Mouse (Mus musculus) forebrain, embryonic 16.5 days (tissue): ENCODE results near the gene Atxn1. TPM values are rescaled to one million over a fixed set of nuclear protein-coding genes. Genes with fewer than 3 reads are reported as not detected.

Source experiments
- ATAC-seq: fragments of 200-750 bp; cut with Nextera tagmentation; 2 replicates; pipeline ENCODE4 v1.8.0; 2017; ENCODE audit warnings: mild to moderate bottlenecking, moderate library complexity
- H3K27ac ChIP-seq: fragments of 300-500 bp; sonication (generic); 2 replicates; pipeline ENCODE4 v1.5.1; 2014; ENCODE audit warnings: low read length, control low read depth
- H3K27me3 ChIP-seq: fragments of 300-500 bp; sonication (generic); replicated peaks from 2 replicates; pipeline ENCODE4 v1.6.1; 2014; ENCODE audit warnings: low read length; ENCODE audit not compliant: control insufficient read depth, insufficient read depth
- H3K36me3 ChIP-seq: fragments of 300-500 bp; sonication (generic); 2 replicates; pipeline ENCODE4 v1.6.1; 2014; ENCODE audit not compliant: control insufficient read depth, insufficient read depth
- H3K4me1 ChIP-seq: fragments of 300-500 bp; sonication (generic); replicated peaks from 2 replicates; pipeline ENCODE4 v1.6.1; 2014; ENCODE audit warnings: low read length; ENCODE audit not compliant: control insufficient read depth, insufficient read depth
- H3K4me2 ChIP-seq: fragments of 300-500 bp; sonication (generic); 2 replicates; pipeline ENCODE4 v1.6.1; 2014; ENCODE audit warnings: mild to moderate bottlenecking, low read length, control low read depth
- H3K4me3 ChIP-seq: fragments of 300-500 bp; sonication (generic); replicated peaks from 2 replicates; pipeline ENCODE4 v1.5.1; 2014; ENCODE audit warnings: mild to moderate bottlenecking, low read length, control low read depth
- H3K9ac ChIP-seq: fragments of 300-500 bp; sonication (generic); replicated peaks from 2 replicates; pipeline ENCODE4 v1.6.1; 2014; ENCODE audit warnings: low read depth, low read length, control low read depth
- H3K9me3 ChIP-seq: fragments of 300-500 bp; sonication (generic); 2 replicates; pipeline ENCODE4 v1.6.1; 2016; ENCODE audit warnings: low read length; ENCODE audit not compliant: control insufficient read depth
- WGBS: fragments of 180-500 bp; shearing (Covaris S2); extraction: QIAGEN DNeasy Blood & Tissue Kit; methylation state at CpG from one replicate; pipeline ENCODE4 v1.1.7; 2014; 5-methylcytosine and 5-hydroxymethylcytosine counted together
- polyA plus RNA-seq: library from polyadenylated mRNA; unstranded; fragments of >200 nt; fragmentation: Nextera tagmentation; extraction: Ambion mirVana; gene quantifications from 2 replicates; pipeline ENCODE4 v1.2.1, GENCODE M21; 2015

The Atxn1 gene
- polyA plus RNA-seq, 1 experiment from 2014 or later, result 15.3 TPM

DNA sequence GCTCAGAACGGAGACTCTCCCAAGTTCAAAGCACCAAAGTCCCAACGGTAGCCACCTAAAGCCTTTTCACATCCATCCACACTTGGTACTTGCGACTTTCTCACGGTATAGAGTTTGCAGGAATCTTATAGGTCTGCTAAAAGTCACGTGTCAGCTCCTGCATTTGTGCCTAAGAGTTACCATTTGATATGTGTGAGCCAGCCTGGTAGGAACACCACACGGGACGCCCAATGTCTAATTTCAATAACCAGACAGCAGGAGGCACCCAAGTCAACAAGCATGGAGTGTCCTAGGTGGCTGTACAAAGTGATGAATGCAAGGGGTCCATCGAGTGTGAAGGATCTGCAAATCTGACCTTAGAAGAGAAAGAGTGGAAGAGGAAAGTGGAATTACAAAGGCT, 254.8 kb downstream of the Atxn1 start:
- no peak overlapping the region for H3K4me3 ChIP-seq
- no peaks in the 10 kb centered on the region for H3K27me3 ChIP-seq
- H3K4me1 ChIP-seq, result no peaks in the 10 kb centered on the region
- H3K9me3 ChIP-seq, result no peaks in the 10 kb centered on the region
- 0 out of 2 replicates have a peak overlapping the region, but pooled peaks have one; percentile 7 for H3K27ac ChIP-seq
- ATAC-seq, result no peak
- no peak overlapping the region for H3K4me2 ChIP-seq
- no peaks in the 10 kb centered on the region for H3K36me3 ChIP-seq
- 85% methylated on average over 8 of the region's 8 CpGs for WGBS
- H3K9ac ChIP-seq, result no peak overlapping the region

DNA sequence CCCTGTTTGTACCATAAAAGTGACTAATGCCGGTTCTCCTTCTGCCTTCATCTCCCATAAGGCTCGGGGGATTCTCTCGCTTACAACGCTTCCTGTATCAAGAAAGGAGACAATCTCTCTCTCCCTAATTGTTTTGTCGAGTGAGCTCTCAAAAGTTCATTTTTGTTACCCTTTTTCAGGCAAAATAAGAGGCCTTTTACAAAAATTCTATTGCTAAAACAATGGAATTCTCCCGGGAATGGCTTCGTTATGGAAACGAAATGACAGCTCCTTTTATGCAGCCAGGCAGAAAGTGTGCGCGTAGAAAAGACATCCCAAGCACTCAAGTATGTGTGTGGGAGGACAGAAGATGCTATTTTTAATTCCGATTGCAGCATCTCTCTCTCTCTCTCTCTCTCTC, 255.4 kb downstream of the Atxn1 start:
- Histone ChIP-seq H3K27me3 (no peaks in the 10 kb centered on the region), H3K9ac (no peak overlapping the region), H3K27ac (peak overlapping the region; percentile 61), H3K9me3 (peaks cover 3% of the 10 kb centered on the region; the same call in 1 of the 2 replicates), H3K4me3 (no peak overlapping the region), H3K4me1 (no peaks in the 10 kb centered on the region), H3K36me3 (no peaks in the 10 kb centered on the region), H3K4me2 (peak overlapping the region; percentile 20)
- WGBS, result 25% methylated on average over 11 of the region's 11 CpGs
- ATAC-seq, result peak; percentile 64; the same call in 1 of the 2 replicates

DNA sequence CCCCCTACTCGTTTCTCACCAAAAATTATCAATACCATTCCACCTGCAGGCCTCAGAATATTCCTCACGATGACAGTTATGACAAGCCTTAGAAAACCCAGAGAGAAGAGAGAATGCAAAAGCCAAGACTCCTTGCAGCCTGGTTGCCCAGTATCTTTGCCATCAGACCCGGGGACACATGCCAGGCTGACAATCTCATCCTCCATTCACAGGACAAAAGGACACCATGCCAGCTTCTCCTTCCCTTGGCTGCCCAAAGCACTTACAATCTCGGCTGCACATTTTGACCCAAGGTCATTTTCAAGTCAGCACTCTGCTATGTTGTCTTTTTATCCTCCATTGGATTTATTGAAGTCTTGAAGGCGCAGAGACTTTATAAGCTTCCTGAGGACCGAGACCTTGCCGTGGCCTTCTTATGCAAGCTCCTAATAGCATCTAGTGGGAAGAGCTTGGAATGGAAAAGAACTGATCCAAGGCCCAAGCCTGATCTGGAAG, 263.5 kb downstream of the Atxn1 start:
- WGBS, result 83% methylated on average over 7 of the region's 7 CpGs

DNA sequence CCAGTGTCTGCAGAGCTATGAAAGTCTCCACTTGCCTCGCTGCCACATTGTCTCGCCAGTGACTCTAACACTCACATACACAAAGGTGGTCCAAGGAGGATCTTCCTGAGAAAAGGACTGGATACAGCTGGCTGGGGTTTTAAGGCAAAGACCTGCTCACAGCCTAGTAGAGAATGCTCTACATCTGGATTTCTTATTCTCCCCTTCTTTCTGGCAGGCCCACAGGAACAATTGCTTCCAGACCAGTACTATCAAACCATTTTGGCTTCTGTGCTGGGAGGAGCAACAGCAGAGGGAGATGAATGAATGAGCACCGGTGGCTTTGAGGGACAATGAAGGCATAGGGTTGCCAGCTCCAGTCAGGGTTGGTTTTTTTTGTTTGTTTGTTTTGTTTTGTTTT, 265.8 kb downstream of the Atxn1 start:
- WGBS, result 88% methylated on average over 3 of the region's 3 CpGs
- Histone ChIP-seq H3K4me3 (no peak overlapping the region), H3K9ac (no peak overlapping the region), H3K4me2 (no peak overlapping the region), H3K4me1 (no peaks in the 10 kb centered on the region), H3K9me3 (peaks cover 3% of the 10 kb centered on the region), H3K36me3 (no peaks in the 10 kb centered on the region), H3K27me3 (no peaks in the 10 kb centered on the region), H3K27ac (no peak overlapping the region)
- no peak for ATAC-seq

More for the DNA sequence above, 263.5 kb downstream of the Atxn1 start:
- Histone ChIP-seq H3K9me3 (peaks cover 3% of the 10 kb centered on the region; the same call in 1 of the 2 replicates), H3K27ac (no peak overlapping the region), H3K27me3 (no peaks in the 10 kb centered on the region), H3K4me1 (no peaks in the 10 kb centered on the region), H3K9ac (no peak overlapping the region), H3K4me2 (no peak overlapping the region), H3K4me3 (no peak overlapping the region), H3K36me3 (no peaks in the 10 kb centered on the region)
- ATAC-seq, result no peak

DNA sequence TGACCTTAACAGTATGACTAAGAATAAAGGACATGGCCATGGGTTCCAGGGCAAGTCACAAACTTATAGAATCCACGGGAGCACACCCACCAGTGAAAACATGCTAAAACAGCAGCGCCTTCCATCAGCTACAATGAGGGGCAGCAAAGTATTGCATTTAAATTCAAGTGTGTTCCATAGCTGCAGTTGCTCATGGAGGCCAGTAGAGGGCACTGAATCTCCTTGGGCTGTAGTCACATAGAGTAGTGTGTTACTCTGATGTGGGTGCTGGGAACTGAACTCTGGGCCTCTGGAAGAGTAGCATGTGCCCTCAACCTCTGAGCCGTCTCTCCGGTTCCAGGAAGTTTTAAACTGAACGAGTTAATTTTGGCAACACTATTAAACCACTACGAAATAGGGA, 268.8 kb downstream of the Atxn1 start:
- H3K36me3 ChIP-seq, result no peaks in the 10 kb centered on the region
- WGBS, result 96% methylated on average over 6 of the region's 6 CpGs
- no peak for ATAC-seq

DNA sequence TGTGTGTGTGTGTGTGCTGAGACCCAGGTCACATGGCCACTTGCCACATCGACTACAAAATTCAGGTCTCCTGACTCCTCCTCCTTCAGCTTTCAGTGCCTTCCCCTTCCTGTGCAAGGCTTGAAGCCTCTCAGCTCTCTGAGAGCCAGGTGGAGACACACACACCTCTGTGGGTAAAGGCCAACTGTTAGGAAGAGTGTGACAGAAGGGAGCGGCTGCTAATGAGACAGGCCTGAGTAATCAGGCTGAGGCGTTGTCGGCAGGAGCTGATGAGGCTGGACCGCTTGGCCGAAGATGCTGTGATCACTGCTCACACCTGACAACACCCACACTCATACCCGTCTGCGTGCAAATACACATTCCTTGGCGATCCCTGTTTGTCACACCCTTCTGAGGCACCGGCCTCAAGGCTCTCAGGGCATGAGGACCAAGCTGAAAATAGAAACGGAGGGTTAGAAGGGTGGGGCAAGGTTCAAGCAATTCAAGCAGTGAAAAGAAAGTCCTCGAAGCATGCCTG, 269.8 kb downstream of the Atxn1 start:
- Histone ChIP-seq H3K4me1 (peaks cover 6% of the 10 kb centered on the region), H3K27ac (no peak overlapping the region), H3K9ac (no peak overlapping the region), H3K27me3 (no peaks in the 10 kb centered on the region), H3K36me3 (no peaks in the 10 kb centered on the region), H3K9me3 (peaks cover 3% of the 10 kb centered on the region), H3K4me3 (no peak overlapping the region), H3K4me2 (no peak overlapping the region)
- WGBS, result 84% methylated on average over 12 of the region's 12 CpGs
- no peak for ATAC-seq

More for the DNA sequence above, 268.8 kb downstream of the Atxn1 start:
- H3K4me3 ChIP-seq, result no peak overlapping the region
- H3K4me1 ChIP-seq, result no peaks in the 10 kb centered on the region; the same call in 1 of the 2 replicates
- H3K27ac ChIP-seq, result no peak overlapping the region
- peaks cover 3% of the 10 kb centered on the region for H3K9me3 ChIP-seq
- H3K4me2 ChIP-seq, result no peak overlapping the region
- no peak overlapping the region for H3K9ac ChIP-seq
- H3K27me3 ChIP-seq, result no peaks in the 10 kb centered on the region

DNA sequence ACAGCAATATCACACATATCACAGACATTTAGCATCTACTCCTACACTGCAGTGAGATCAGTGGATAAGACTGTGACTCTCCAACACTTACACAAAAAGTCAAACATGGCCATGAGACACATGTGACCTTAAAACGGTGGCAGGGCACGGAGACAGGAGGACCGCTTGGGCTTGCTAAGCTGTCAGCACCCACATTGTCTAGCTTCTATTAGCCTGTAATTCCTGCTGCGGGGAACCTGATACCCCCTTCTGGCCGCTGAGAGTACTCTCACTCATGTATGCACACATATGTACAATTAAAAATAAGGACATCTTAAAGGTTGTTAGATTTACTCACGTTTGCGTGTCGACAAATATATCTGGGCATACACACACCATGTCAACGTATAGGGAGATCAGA, 270.9 kb downstream of the Atxn1 start:
- no peak overlapping the region for H3K9ac ChIP-seq
- no peak overlapping the region for H3K27ac ChIP-seq
- no peak overlapping the region for H3K4me2 ChIP-seq
- 88% methylated on average over 9 of the region's 9 CpGs for WGBS
- H3K4me3 ChIP-seq, result no peak overlapping the region
- no peak for ATAC-seq
- H3K36me3 ChIP-seq, result no peaks in the 10 kb centered on the region
- H3K4me1 ChIP-seq, result peaks cover 6% of the 10 kb centered on the region
- H3K9me3 ChIP-seq, result peaks cover 3% of the 10 kb centered on the region
- H3K27me3 ChIP-seq, result no peaks in the 10 kb centered on the region

DNA sequence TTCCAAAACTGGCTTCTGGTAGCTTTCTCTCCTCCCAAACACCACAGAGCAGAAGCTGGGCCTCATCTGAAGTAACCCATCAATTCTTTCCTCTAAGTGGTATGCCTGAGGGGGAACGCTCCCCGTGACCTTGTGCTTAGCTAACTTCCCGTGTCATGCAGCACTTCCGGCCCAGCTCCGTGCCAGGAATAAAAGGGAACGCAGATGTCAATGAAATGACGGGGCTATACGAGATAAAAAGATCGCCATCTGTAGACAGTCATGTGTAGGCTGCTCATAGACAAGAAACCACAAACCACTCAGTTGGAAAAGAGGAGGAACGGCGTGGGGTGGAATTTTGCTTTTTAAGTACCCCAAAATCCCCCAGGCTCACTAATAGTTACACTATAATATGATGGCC, 271.3 kb downstream of the Atxn1 start:
- no peak for ATAC-seq
- no peaks in the 10 kb centered on the region for H3K27me3 ChIP-seq
- H3K27ac ChIP-seq, result no peak overlapping the region
- WGBS, result 78% methylated on average over 11 of the region's 11 CpGs
- peaks cover 3% of the 10 kb centered on the region for H3K9me3 ChIP-seq
- H3K4me1 ChIP-seq, result peaks cover 6% of the 10 kb centered on the region
- no peaks in the 10 kb centered on the region for H3K36me3 ChIP-seq
- H3K4me2 ChIP-seq, result no peak overlapping the region
- no peak overlapping the region for H3K9ac ChIP-seq
- no peak overlapping the region for H3K4me3 ChIP-seq

DNA sequence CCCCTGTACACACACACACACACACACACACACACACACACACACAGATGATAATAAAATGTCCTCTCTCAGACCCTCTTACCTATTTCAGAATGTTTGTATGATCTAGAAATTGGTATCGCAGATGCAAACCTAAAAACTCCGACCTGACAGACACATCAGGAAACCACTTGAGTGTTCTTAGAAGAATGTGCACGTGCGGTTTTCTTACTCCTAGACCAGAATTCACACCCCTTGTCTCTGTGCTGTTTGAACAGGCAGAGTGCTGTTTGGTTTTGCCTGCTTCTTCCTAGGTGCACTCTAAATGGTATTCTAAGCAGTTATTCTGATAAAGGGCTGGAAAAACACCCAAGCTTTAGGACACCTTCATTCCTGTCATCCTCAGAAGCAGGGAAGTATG, 271.7 kb downstream of the Atxn1 start:
- Histone ChIP-seq H3K9me3 (peaks cover 3% of the 10 kb centered on the region), H3K9ac (no peak overlapping the region), H3K4me2 (no peak overlapping the region), H3K27ac (no peak overlapping the region), H3K36me3 (no peaks in the 10 kb centered on the region), H3K4me1 (peaks cover 6% of the 10 kb centered on the region), H3K4me3 (no peak overlapping the region), H3K27me3 (no peaks in the 10 kb centered on the region)
- ATAC-seq, result no peak
- WGBS, result 92% methylated on average over 4 of the region's 4 CpGs

DNA sequence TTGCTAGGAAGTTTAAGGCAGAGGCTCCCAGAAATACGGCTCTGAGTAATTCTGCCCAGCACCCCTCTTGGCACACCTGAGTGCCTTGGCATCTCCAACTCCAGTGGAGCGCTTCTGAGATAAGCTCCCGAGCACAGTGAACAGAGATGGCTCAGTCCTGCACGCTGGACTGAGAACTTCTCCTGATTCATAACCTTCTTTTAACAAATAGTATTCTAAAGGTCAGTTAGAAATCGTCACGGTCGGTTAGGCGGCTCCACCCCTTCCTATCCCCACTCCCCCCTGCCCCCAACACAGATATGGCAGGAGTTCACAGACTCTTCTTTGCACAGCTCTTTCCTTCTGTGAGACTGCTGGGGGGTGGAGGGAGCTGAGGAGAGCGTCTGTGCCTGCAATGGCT, 272.4 kb downstream of the Atxn1 start:
- peaks cover 6% of the 10 kb centered on the region for H3K4me1 ChIP-seq
- no peak overlapping the region for H3K4me2 ChIP-seq
- no peak overlapping the region for H3K9ac ChIP-seq
- H3K4me3 ChIP-seq, result no peak overlapping the region
- 65% methylated on average over 9 of the region's 9 CpGs for WGBS
- H3K27me3 ChIP-seq, result no peaks in the 10 kb centered on the region
- no peak overlapping the region for H3K27ac ChIP-seq
- peaks cover 3% of the 10 kb centered on the region for H3K9me3 ChIP-seq
- H3K36me3 ChIP-seq, result no peaks in the 10 kb centered on the region
- no peak for ATAC-seq
